Comparison of ENCODE assay signal across 30 mouse cellular contexts in genomic region chr10:20994021-20994420, GRCm38 (mm10). TPM values are rescaled to one million over a fixed set of nuclear protein-coding genes. Genes with fewer than 3 reads are reported as not detected.
DNase-seq lines count a peak whose midpoint lies in the region; ATAC-seq and TF ChIP-seq lines count a peak whose summit lies in the region.
"Had no signal": no experiment of that assay in that cellular context is flagged by ENCODE, and none has a peak within 500 bp of the region (broad histone marks: within the 10 kb centered on the region; RNA-seq: fewer than 3 reads in every experiment).

No protein-coding gene starts in this region.

- no peak overlapping the region for H3K4me3 ChIP-seq in forebrain, embryonic 15.5 days
- no peak overlapping the region for H3K4me3 ChIP-seq in forebrain, postnatal 0 days (ENCODE audit: low read depth, low read length)
- no peak overlapping the region for H3K4me3 ChIP-seq in midbrain, embryonic 10.5 days
- no peak overlapping the region for H3K4me3 ChIP-seq in midbrain, postnatal 0 days (ENCODE audit: low read depth, low read length)
- H3K4me3 ChIP-seq in thymus, adult 2 months (ENCODE audit: control insufficient read depth, insufficient read depth, low read length) = no peak overlapping the region
- H3K4me3 ChIP-seq in midbrain, embryonic 15.5 days = no peak overlapping the region
- H3K4me3 ChIP-seq in kidney, embryonic 16.5 days (ENCODE audit: low read length) = no peak overlapping the region
- H3K4me3 ChIP-seq: embryonic facial prominence, embryonic 13.5 days; heart, embryonic 10.5 days; heart, embryonic 15.5 days; left cerebral cortex, adult 2 months; limb, embryonic 15.5 days; liver, embryonic 13.5 days had no signal

- no peaks in the 10 kb centered on the region for H3K36me3 ChIP-seq in forebrain, embryonic 15.5 days
- no peaks in the 10 kb centered on the region for H3K36me3 ChIP-seq in forebrain, postnatal 0 days (ENCODE audit: insufficient read depth)
- H3K36me3 ChIP-seq in midbrain, embryonic 10.5 days = no peaks in the 10 kb centered on the region
- H3K36me3 ChIP-seq in midbrain, postnatal 0 days (ENCODE audit: insufficient read depth, low read length) = peaks cover 3% of the 10 kb centered on the region; the same call in 1 of the 2 replicates
- no peaks in the 10 kb centered on the region for H3K36me3 ChIP-seq in thymus, adult 2 months (ENCODE audit: control insufficient read depth, insufficient read depth, low read length)
- no peaks in the 10 kb centered on the region for H3K36me3 ChIP-seq in midbrain, embryonic 15.5 days (replicated peaks)
- no peaks in the 10 kb centered on the region for H3K36me3 ChIP-seq in kidney, embryonic 16.5 days (ENCODE audit: insufficient read depth, low read length)
- H3K36me3 ChIP-seq: embryonic facial prominence, embryonic 13.5 days; heart, embryonic 10.5 days; heart, embryonic 15.5 days; limb, embryonic 15.5 days; liver, embryonic 13.5 days had no signal

- H3K27me3 ChIP-seq in forebrain, embryonic 15.5 days = no peaks in the 10 kb centered on the region
- H3K27me3 ChIP-seq in forebrain, postnatal 0 days (ENCODE audit: insufficient read depth, low read length) = no peaks in the 10 kb centered on the region
- H3K27me3 ChIP-seq in midbrain, embryonic 10.5 days (ENCODE audit: low read depth, poor library complexity, severe bottlenecking) = no peaks in the 10 kb centered on the region
- no peaks in the 10 kb centered on the region for H3K27me3 ChIP-seq in midbrain, postnatal 0 days (ENCODE audit: insufficient read depth, low read length)
- H3K27me3 ChIP-seq in thymus, adult 2 months (ENCODE audit: control insufficient read depth, insufficient read depth, low read length) = no peaks in the 10 kb centered on the region
- H3K27me3 ChIP-seq in midbrain, embryonic 15.5 days (replicated peaks) = no peaks in the 10 kb centered on the region
- no peaks in the 10 kb centered on the region for H3K27me3 ChIP-seq in kidney, embryonic 16.5 days (ENCODE audit: insufficient read depth, low read length)
- H3K27me3 ChIP-seq: embryonic facial prominence, embryonic 13.5 days; heart, embryonic 15.5 days; limb, embryonic 15.5 days; liver, embryonic 13.5 days had no signal

- H3K9ac ChIP-seq in forebrain, embryonic 15.5 days (replicated peaks) = no peak overlapping the region
- H3K9ac ChIP-seq in forebrain, postnatal 0 days = no peak overlapping the region
- no peak overlapping the region for H3K9ac ChIP-seq in midbrain, postnatal 0 days (replicated peaks; ENCODE audit: low read length, poor library complexity, severe bottlenecking)
- no peak overlapping the region for H3K9ac ChIP-seq in midbrain, embryonic 15.5 days
- H3K9ac ChIP-seq in kidney, embryonic 16.5 days (replicated peaks; ENCODE audit: low read length) = no peak overlapping the region
- H3K9ac ChIP-seq: embryonic facial prominence, embryonic 13.5 days; heart, embryonic 15.5 days; limb, embryonic 15.5 days; liver, embryonic 13.5 days had no signal

- no peak overlapping the region for H3K27ac ChIP-seq in forebrain, embryonic 15.5 days (replicated peaks)
- no peak overlapping the region for H3K27ac ChIP-seq in forebrain, postnatal 0 days (ENCODE audit: low read depth, low read length)
- 0 out of 2 replicates have a peak overlapping the region, but pooled peaks have one; percentile 6 for H3K27ac ChIP-seq in midbrain, embryonic 10.5 days (replicated peaks)
- no peak overlapping the region for H3K27ac ChIP-seq in midbrain, postnatal 0 days (ENCODE audit: low read depth, low read length)
- H3K27ac ChIP-seq in thymus, adult 2 months (ENCODE audit: control insufficient read depth, insufficient read depth, low read length) = peak overlapping the region; percentile 53; the same call in 1 of the 2 replicates
- H3K27ac ChIP-seq in midbrain, embryonic 15.5 days = no peak overlapping the region
- H3K27ac ChIP-seq in kidney, embryonic 16.5 days (ENCODE audit: low read length) = no peak overlapping the region
- H3K27ac ChIP-seq: embryonic facial prominence, embryonic 13.5 days; heart, embryonic 10.5 days; heart, embryonic 15.5 days; left cerebral cortex, adult 2 months; limb, embryonic 15.5 days; liver, embryonic 13.5 days; macrophage; stomach, postnatal 0 days had no signal

- no peaks in the 10 kb centered on the region for H3K4me1 ChIP-seq in forebrain, embryonic 15.5 days
- no peaks in the 10 kb centered on the region for H3K4me1 ChIP-seq in forebrain, postnatal 0 days (ENCODE audit: insufficient read depth)
- peaks cover 9% of the 10 kb centered on the region for H3K4me1 ChIP-seq in midbrain, embryonic 10.5 days
- H3K4me1 ChIP-seq in midbrain, postnatal 0 days (ENCODE audit: insufficient read depth, low read length) = no peaks in the 10 kb centered on the region
- H3K4me1 ChIP-seq in thymus, adult 2 months (replicated peaks; ENCODE audit: control insufficient read depth, insufficient read depth, low read length) = peaks cover 22% of the 10 kb centered on the region
- peaks cover 3% of the 10 kb centered on the region for H3K4me1 ChIP-seq in midbrain, embryonic 15.5 days
- H3K4me1 ChIP-seq in kidney, embryonic 16.5 days (ENCODE audit: insufficient read depth, low read length) = no peaks in the 10 kb centered on the region
- H3K4me1 ChIP-seq: embryonic facial prominence, embryonic 13.5 days; heart, embryonic 10.5 days; limb, embryonic 15.5 days had no signal

- WGBS in forebrain, embryonic 15.5 days = 84% methylated on average over 19 of the region's 19 CpGs
- 88% methylated on average over 19 of the region's 19 CpGs for WGBS in forebrain, postnatal 0 days
- WGBS in midbrain, embryonic 10.5 days = 80% methylated on average over 19 of the region's 19 CpGs
- WGBS in midbrain, postnatal 0 days = 84% methylated on average over 19 of the region's 19 CpGs
- 96% methylated on average over 19 of the region's 19 CpGs for WGBS in thymus, adult 2 months
- WGBS in midbrain, embryonic 15.5 days = 83% methylated on average over 19 of the region's 19 CpGs
- 85% methylated on average over 19 of the region's 19 CpGs for WGBS in kidney, embryonic 16.5 days

- TF ChIP-seq CTCF in forebrain, postnatal 0 days (IDR thresholded peaks at IDR 0.05; ENCODE audit: low read depth) = no peak
- TF ChIP-seq CTCF in midbrain, postnatal 0 days (IDR thresholded peaks at IDR 0.05) = no peak
- no peak for TF ChIP-seq CTCF in thymus, adult 2 months (IDR thresholded peaks at IDR 0.05; ENCODE audit: borderline replicate concordance, control insufficient read depth, extremely low read depth, insufficient read depth, low read length, poor library complexity)

- 0 out of 2 replicates have a peak, but pooled peaks have one; percentile 16 for ATAC-seq in forebrain, embryonic 15.5 days (replicated peaks)
- ATAC-seq in forebrain, postnatal 0 days = no peak
- no peak for ATAC-seq in midbrain, postnatal 0 days (ENCODE audit: low FRiP score)
- 0 out of 2 replicates have a peak, but pooled peaks have one; percentile 24 for ATAC-seq in midbrain, embryonic 15.5 days (replicated peaks)
- no peak for ATAC-seq in kidney, embryonic 16.5 days (ENCODE audit: low FRiP score, low TSS enrichment)
- ATAC-seq: activated CD4-positive, CD25-positive, alpha-beta regulatory T cell, adult 4 months; inflammation-experienced regulatory T-cells, adult 6 months; lung, postnatal 0 days had no signal

- no peak overlapping the region for H3K4me2 ChIP-seq in forebrain, embryonic 15.5 days (replicated peaks)
- no peak overlapping the region for H3K4me2 ChIP-seq in forebrain, postnatal 0 days (ENCODE audit: low read depth)
- no peak overlapping the region for H3K4me2 ChIP-seq in midbrain, postnatal 0 days (ENCODE audit: low read depth, low read length, poor library complexity, severe bottlenecking)
- H3K4me2 ChIP-seq in midbrain, embryonic 15.5 days = no peak overlapping the region
- no peak overlapping the region for H3K4me2 ChIP-seq in kidney, embryonic 16.5 days (replicated peaks; ENCODE audit: low read depth, low read length)
- H3K4me2 ChIP-seq: embryonic facial prominence, embryonic 13.5 days; heart, embryonic 15.5 days; limb, embryonic 15.5 days; liver, embryonic 13.5 days had no signal

- no peak for TF ChIP-seq POLR2A in thymus, adult 2 months (IDR thresholded peaks at IDR 0.05; ENCODE audit: control insufficient read depth, extremely low read depth, insufficient read depth, low read length, poor library complexity)

- no peaks in the 10 kb centered on the region for H3K9me3 ChIP-seq in forebrain, embryonic 15.5 days
- no peaks in the 10 kb centered on the region for H3K9me3 ChIP-seq in forebrain, postnatal 0 days (ENCODE audit: low read length)
- no peaks in the 10 kb centered on the region for H3K9me3 ChIP-seq in midbrain, embryonic 10.5 days (replicated peaks)
- no peaks in the 10 kb centered on the region for H3K9me3 ChIP-seq in midbrain, postnatal 0 days (ENCODE audit: low read length)
- H3K9me3 ChIP-seq in midbrain, embryonic 15.5 days = no peaks in the 10 kb centered on the region
- no peaks in the 10 kb centered on the region for H3K9me3 ChIP-seq in kidney, embryonic 16.5 days (ENCODE audit: low read length)
- H3K9me3 ChIP-seq: embryonic facial prominence, embryonic 13.5 days; heart, embryonic 10.5 days; heart, embryonic 15.5 days; limb, embryonic 15.5 days; liver, embryonic 13.5 days had no signal

- no peak for DNase-seq in forebrain, postnatal 0 days
- DNase-seq in midbrain, embryonic 10.5 days (ENCODE audit: low spot score) = no peak
- DNase-seq in midbrain, postnatal 0 days (ENCODE audit: low spot score) = no peak
- no peak for DNase-seq in thymus, adult 2 months
- no peak for DNase-seq in thymus, postnatal 10 days (ENCODE audit: low spot score in 2 of 2)
- DNase-seq: adrenal gland, adult 2 months; adrenal gland, postnatal 36 days; cerebellum, adult 18-20 months; cerebellum, postnatal 10 days; gastrocnemius, postnatal 14 days; heart, adult 11 months; kidney, adult 11 months; kidney, postnatal 25 days; liver, embryonic 13.5 days; lung, adult 18-20 months; right cerebral cortex, postnatal 25 days; thymus, adult 18-20 months had no signal

RNA-seq across cellular contexts. Expression of gene Ahi1, which starts 41.7 kb away (rescaled TPM):
- 54.7 and 64.6 TPM in 2 replicates for polyA plus RNA-seq in forebrain, embryonic 15.5 days (2015; fragmentation: Nextera tagmentation; extraction: Ambion mirVana)
- 234 and 301 TPM in 2 replicates for total RNA-seq in forebrain, postnatal 0 days (2014; rRNA removed)
- polyA plus RNA-seq in forebrain, postnatal 0 days (2015; fragmentation: Nextera tagmentation; extraction: Ambion mirVana) = 72.0 and 98.7 TPM in 2 replicates
- polyA plus RNA-seq in midbrain, embryonic 10.5 days (2016; fragmentation: Nextera tagmentation; extraction: Ambion mirVana) = 17.8 and 21.0 TPM in 2 replicates
- 304 and 386 TPM in 2 replicates for total RNA-seq in midbrain, postnatal 0 days (2014; rRNA removed)
- polyA plus RNA-seq in midbrain, postnatal 0 days (2015; fragmentation: Nextera tagmentation; extraction: Ambion mirVana) = 189 and 206 TPM in 2 replicates
- 5.4 and 6.1 TPM in 2 replicates for polyA plus RNA-seq in thymus, adult 2 months (2012; rRNA removed)
- polyA plus RNA-seq in midbrain, embryonic 15.5 days (2015; fragmentation: Nextera tagmentation; extraction: Ambion mirVana) = 107 and 117 TPM in 2 replicates
- 9.0 and 9.1 TPM in 2 replicates for polyA plus RNA-seq in kidney, embryonic 16.5 days (2015; fragmentation: Nextera tagmentation; extraction: Ambion mirVana)

Comparison
In these comparisons a context has a peak if more than half of its experiments do, and no peak if none do; other contexts are left out.
1. ATAC-seq: peak in forebrain, embryonic 15.5 days (single experiment) and midbrain, embryonic 15.5 days (single experiment); none in forebrain, postnatal 0 days (single experiment), midbrain, postnatal 0 days (single experiment) and kidney, embryonic 16.5 days (single experiment).
2. H3K27ac ChIP-seq: peak in midbrain, embryonic 10.5 days (single experiment) and thymus, adult 2 months (single experiment); none in forebrain, embryonic 15.5 days (single experiment), forebrain, postnatal 0 days (single experiment), midbrain, postnatal 0 days (single experiment), midbrain, embryonic 15.5 days (single experiment) and kidney, embryonic 16.5 days (single experiment).